ENCODE assay signal across 12 mouse cellular contexts in the genomic region with DNA sequence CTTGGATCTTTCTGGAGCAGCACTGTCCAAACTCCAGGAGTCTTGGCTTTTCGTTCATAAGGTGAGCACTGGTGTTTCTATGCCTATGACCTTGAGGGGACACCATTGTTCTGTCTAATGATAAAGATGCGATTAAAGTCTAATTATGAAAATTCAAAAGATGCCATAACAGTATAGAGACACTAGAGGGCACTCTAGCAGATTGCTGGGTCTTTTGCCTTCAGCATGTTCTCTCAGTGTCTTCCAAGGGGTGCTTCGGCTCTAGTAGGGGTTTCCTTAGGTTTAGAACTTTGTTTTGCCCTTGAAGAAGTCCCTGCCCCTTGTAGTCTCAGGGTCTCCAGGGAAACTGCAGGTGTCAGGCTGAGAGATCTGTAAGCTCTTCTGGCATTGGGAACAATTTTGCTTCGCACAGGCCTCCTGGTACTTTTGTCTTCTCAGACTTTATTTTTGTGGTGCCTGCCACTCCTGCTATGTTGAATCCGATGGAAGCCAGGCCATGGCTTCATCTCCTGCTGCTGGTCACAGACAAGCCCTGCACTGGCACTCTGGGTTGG. TPM values are rescaled to one million over a fixed set of nuclear protein-coding genes. Genes with fewer than 3 reads are reported as not detected.
A peak's percentile ranks its signal among the peaks of the same experiment; 100 is the strongest.
DNase-seq lines count a peak whose midpoint lies in the region; ATAC-seq and TF ChIP-seq lines count a peak whose summit lies in the region.
"Had no signal": no experiment of that assay in that cellular context is flagged by ENCODE, and none has a peak within 500 bp of the region (broad histone marks: within the 10 kb centered on the region; RNA-seq: fewer than 3 reads in every experiment).

No protein-coding gene starts in this region.

- no peaks in the 10 kb centered on the region for H3K4me1 ChIP-seq in intestine, postnatal 0 days (replicated peaks; ENCODE audit: control insufficient read depth, insufficient read depth, low read length)
- no peaks in the 10 kb centered on the region for H3K4me1 ChIP-seq in intestine, embryonic 16.5 days (ENCODE audit: control insufficient read depth, insufficient read depth, low read length)
- H3K4me1 ChIP-seq in E14TG2a.4 (replicated peaks; ENCODE audit: low read depth, low read length) = peaks cover 7% of the 10 kb centered on the region; the same call in 1 of the 2 replicates
- H3K4me1 ChIP-seq: embryonic facial prominence, embryonic 12.5 days had no signal

- no peaks in the 10 kb centered on the region for H3K27me3 ChIP-seq in intestine, postnatal 0 days (replicated peaks; ENCODE audit: control insufficient read depth, insufficient read depth, low read length)
- H3K27me3 ChIP-seq in intestine, embryonic 16.5 days (replicated peaks; ENCODE audit: control insufficient read depth, insufficient read depth, low read length) = 0 out of 2 replicates have a peak, but pooled peaks cover 3% of the 10 kb centered on the region
- peaks cover 26% of the 10 kb centered on the region for H3K27me3 ChIP-seq in E14TG2a.4 (ENCODE audit: insufficient read depth, low read length)
- H3K27me3 ChIP-seq: embryonic facial prominence, embryonic 12.5 days had no signal

- H3K9ac ChIP-seq in intestine, postnatal 0 days (ENCODE audit: low read depth, low read length) = no peak overlapping the region
- no peak overlapping the region for H3K9ac ChIP-seq in intestine, embryonic 16.5 days (ENCODE audit: low read depth, low read length)
- H3K9ac ChIP-seq: embryonic facial prominence, embryonic 12.5 days had no signal

- H3K9me3 ChIP-seq in intestine, postnatal 0 days (ENCODE audit: control insufficient read depth) = no peaks in the 10 kb centered on the region
- H3K9me3 ChIP-seq in intestine, embryonic 16.5 days (ENCODE audit: control insufficient read depth, low read length) = no peaks in the 10 kb centered on the region
- H3K9me3 ChIP-seq in E14TG2a.4 (ENCODE audit: low read length) = no peaks in the 10 kb centered on the region
- H3K9me3 ChIP-seq: embryonic facial prominence, embryonic 12.5 days had no signal

- no peak overlapping the region for H3K27ac ChIP-seq in intestine, postnatal 0 days (ENCODE audit: low read depth, low read length)
- H3K27ac ChIP-seq in intestine, embryonic 16.5 days (ENCODE audit: low read length) = no peak overlapping the region
- H3K27ac ChIP-seq: embryonic facial prominence, embryonic 12.5 days had no signal

- H3K36me3 ChIP-seq in intestine, postnatal 0 days (ENCODE audit: control insufficient read depth, insufficient read depth) = no peaks in the 10 kb centered on the region
- no peaks in the 10 kb centered on the region for H3K36me3 ChIP-seq in intestine, embryonic 16.5 days (ENCODE audit: control insufficient read depth, insufficient read depth, low read length)
- H3K36me3 ChIP-seq in E14TG2a.4 (ENCODE audit: insufficient read depth, low read length) = no peaks in the 10 kb centered on the region
- H3K36me3 ChIP-seq: embryonic facial prominence, embryonic 12.5 days had no signal

- peak; percentile 71 for TF ChIP-seq CTCF in intestine, postnatal 0 days (IDR thresholded peaks at IDR 0.05; ENCODE audit: low read depth)
- peak; percentile 80 for TF ChIP-seq CTCF in E14TG2a.4 (conservative IDR thresholded peaks at IDR 0.05; ENCODE audit: low read length)

- no peak for ATAC-seq in intestine, postnatal 0 days
- no peak for ATAC-seq in intestine, embryonic 16.5 days

- peak; percentile 44 for DNase-seq in MN1 (ENCODE audit: low spot score)
- DNase-seq in mesoderm, embryonic 11.5 days (ENCODE audit: low read depth, low spot score) = peak; percentile 29
- DNase-seq in thymus, postnatal 14 days = no peak
- no peak for DNase-seq in thymus, postnatal 4 days
- DNase-seq in urinary bladder, adult 2 months (ENCODE audit: low spot score) = no peak
- DNase-seq: adrenal gland, postnatal 14 days; gastrocnemius, postnatal 10 days had no signal

- 50% methylated on average over 5 of the region's 5 CpGs for WGBS in intestine, postnatal 0 days
- 40% methylated on average over 5 of the region's 5 CpGs for WGBS in intestine, embryonic 16.5 days

- no peak overlapping the region for H3K4me3 ChIP-seq in intestine, postnatal 0 days (ENCODE audit: low read depth, low read length)
- no peak overlapping the region for H3K4me3 ChIP-seq in intestine, embryonic 16.5 days (ENCODE audit: low read length)
- H3K4me3 ChIP-seq in E14TG2a.4 (replicated peaks; ENCODE audit: low read length) = no peak overlapping the region
- H3K4me3 ChIP-seq: embryonic facial prominence, embryonic 12.5 days had no signal

- no peak overlapping the region for H3K4me2 ChIP-seq in intestine, postnatal 0 days (replicated peaks; ENCODE audit: low read depth)
- no peak overlapping the region for H3K4me2 ChIP-seq in intestine, embryonic 16.5 days (ENCODE audit: low read depth, low read length)
- H3K4me2 ChIP-seq: embryonic facial prominence, embryonic 12.5 days had no signal

RNA-seq across cellular contexts. Expression of a gene that starts 19.6 kb away (rescaled TPM):
- polyA plus RNA-seq in intestine, postnatal 0 days (2015; fragmentation: Nextera tagmentation; extraction: Ambion mirVana) = not detected in 2 replicates
- 0.05 TPM in 1 of 2 replicates, not detected in the other for polyA plus RNA-seq in intestine, embryonic 16.5 days (2015; fragmentation: Nextera tagmentation; extraction: Ambion mirVana)
- polyA plus RNA-seq in urinary bladder, adult 2 months (2012; rRNA removed) = not detected in 2 replicates
- polyA plus RNA-seq: stomach, embryonic 14.5 days had no signal

RNA-seq across cellular contexts. Expression of a gene that starts 48.7 kb away (rescaled TPM):
- 0.18 and 0.27 TPM in 2 replicates for polyA plus RNA-seq in intestine, postnatal 0 days (2015; fragmentation: Nextera tagmentation; extraction: Ambion mirVana)
- polyA plus RNA-seq in intestine, embryonic 16.5 days (2015; fragmentation: Nextera tagmentation; extraction: Ambion mirVana) = 0.89 and 1.0 TPM in 2 replicates
- polyA plus RNA-seq in urinary bladder, adult 2 months (2012; rRNA removed) = 2.6 and 2.8 TPM in 2 replicates

Comparison
In these comparisons a context has a peak if more than half of its experiments do, and no peak if none do; other contexts are left out.
1. DNase-seq: peak in MN1 (single experiment) and mesoderm, embryonic 11.5 days (single experiment); none in thymus, postnatal 14 days (single experiment), thymus, postnatal 4 days (single experiment) and urinary bladder, adult 2 months (single experiment).